24 mouse cellular contexts compared by ENCODE assay signal in genomic region chr8:111978147-111978546, GRCm38 (mm10). TPM values are rescaled to one million over a fixed set of nuclear protein-coding genes. Genes with fewer than 3 reads are reported as not detected.
DNase-seq lines count a peak whose midpoint lies in the region; ATAC-seq lines count a peak whose summit lies in the region.
"Had no signal": no experiment of that assay in that cellular context is flagged by ENCODE, and none has a peak within 500 bp of the region (broad histone marks: within the 10 kb centered on the region; RNA-seq: fewer than 3 reads in every experiment).

No protein-coding gene starts in this region.

- H3K9ac ChIP-seq in hindbrain, embryonic 13.5 days = 0 out of 2 replicates have a peak overlapping the region, but pooled peaks have one; percentile 5
- H3K9ac ChIP-seq: limb, embryonic 13.5 days; lung, embryonic 14.5 days; neural tube, embryonic 15.5 days had no signal

- no peak overlapping the region for H3K4me2 ChIP-seq in hindbrain, embryonic 13.5 days
- H3K4me2 ChIP-seq: heart, embryonic 11.5 days; limb, embryonic 13.5 days; lung, embryonic 14.5 days; neural tube, embryonic 15.5 days had no signal

- no peak for DNase-seq in hindbrain, embryonic 10.5 days (ENCODE audit: low spot score)
- DNase-seq in layer of hippocampus, postnatal 10 days (ENCODE audit: low spot score in 2 of 2) = peak; percentile 40 to 45
- no peak for DNase-seq in layer of hippocampus, adult 8-10 months (ENCODE audit: low spot score in 2 of 2)
- DNase-seq in urinary bladder, postnatal 14 days (ENCODE audit: low spot score) = peak; percentile 18
- no peak for DNase-seq in urinary bladder, postnatal 25 days (ENCODE audit: low spot score)
- no peak for DNase-seq in thymus, postnatal 25 days
- DNase-seq in thymus, postnatal 36 days = no peak
- DNase-seq: adrenal gland, postnatal 14 days; cerebellum, adult 9-11 months; gastrocnemius, postnatal 10 days; kidney, adult 8-10 months; layer of hippocampus, postnatal 36 days; lung, embryonic 14.5 days; right cerebral cortex, adult 18-20 months; right cerebral cortex, postnatal 4 days; thymus, postnatal 14 days had no signal

- no peaks in the 10 kb centered on the region for H3K9me3 ChIP-seq in hindbrain, embryonic 13.5 days
- peaks cover 12% of the 10 kb centered on the region for H3K9me3 ChIP-seq in hindbrain, embryonic 10.5 days
- H3K9me3 ChIP-seq: neural tube, embryonic 15.5 days had no signal

- H3K4me3 ChIP-seq in hindbrain, embryonic 13.5 days = no peak overlapping the region
- no peak overlapping the region for H3K4me3 ChIP-seq in hindbrain, embryonic 10.5 days
- H3K4me3 ChIP-seq: forebrain, embryonic 10.5 days; limb, embryonic 13.5 days; neural tube, embryonic 15.5 days had no signal

- H3K27ac ChIP-seq in hindbrain, embryonic 13.5 days = no peak overlapping the region
- H3K27ac ChIP-seq in hindbrain, embryonic 10.5 days = no peak overlapping the region
- H3K27ac ChIP-seq: forebrain, embryonic 10.5 days; limb, embryonic 13.5 days; neural tube, embryonic 15.5 days had no signal

- peaks cover 57% of the 10 kb centered on the region for H3K36me3 ChIP-seq in hindbrain, embryonic 13.5 days
- peaks cover 96% of the 10 kb centered on the region for H3K36me3 ChIP-seq in hindbrain, embryonic 10.5 days

- H3K4me1 ChIP-seq in hindbrain, embryonic 13.5 days (replicated peaks) = no peaks in the 10 kb centered on the region
- H3K4me1 ChIP-seq in hindbrain, embryonic 10.5 days (replicated peaks) = no peaks in the 10 kb centered on the region
- H3K4me1 ChIP-seq: forebrain, embryonic 10.5 days; limb, embryonic 13.5 days; neural tube, embryonic 15.5 days had no signal

- WGBS in hindbrain, embryonic 13.5 days = 80% methylated on average over 10 of the region's 10 CpGs
- 84% methylated on average over 10 of the region's 10 CpGs for WGBS in hindbrain, embryonic 10.5 days

- no peaks in the 10 kb centered on the region for H3K27me3 ChIP-seq in hindbrain, embryonic 13.5 days
- no peaks in the 10 kb centered on the region for H3K27me3 ChIP-seq in hindbrain, embryonic 10.5 days (ENCODE audit: insufficient read depth, poor library complexity, severe bottlenecking)
- H3K27me3 ChIP-seq: limb, embryonic 13.5 days; neural tube, embryonic 15.5 days had no signal

- no peak for ATAC-seq in hindbrain, embryonic 13.5 days (ENCODE audit: low FRiP score)
- ATAC-seq: CD4-positive, CD25-positive, alpha-beta regulatory T cell, adult 4 months; forebrain, embryonic 16.5 days had no signal

RNA-seq across cellular contexts. Expression of gene Adat1, which starts 14.0 kb away (rescaled TPM):
- 8.1 and 8.5 TPM in 2 replicates for polyA plus RNA-seq in hindbrain, embryonic 13.5 days (2015; fragmentation: Nextera tagmentation; extraction: Ambion mirVana)
- 12.1 and 15.5 TPM in 2 replicates for polyA plus RNA-seq in hindbrain, embryonic 10.5 days (2016; fragmentation: Nextera tagmentation; extraction: Ambion mirVana)
- total RNA-seq in layer of hippocampus, postnatal 10 days (2021) = 1 to 10 TPM; 5.0 to 5.2 TPM
- total RNA-seq in layer of hippocampus, adult 8-10 months (2022) = 1 to 10 TPM; 4.9 to 8.8 (median 7.5) TPM

RNA-seq across cellular contexts. Expression of gene Kars, which starts 33.0 kb away (rescaled TPM):
- 171 and 172 TPM in 2 replicates for polyA plus RNA-seq in hindbrain, embryonic 13.5 days (2015; fragmentation: Nextera tagmentation; extraction: Ambion mirVana)
- polyA plus RNA-seq in hindbrain, embryonic 10.5 days (2016; fragmentation: Nextera tagmentation; extraction: Ambion mirVana) = 216 and 246 TPM in 2 replicates
- total RNA-seq in layer of hippocampus, postnatal 10 days (2021) = 10 to 100 TPM; 83.3 to 96.7 TPM
- 10 to 100 TPM; 77.6 to 80.4 (median 78.2) TPM for total RNA-seq in layer of hippocampus, adult 8-10 months (2022)

RNA-seq across cellular contexts. Expression of gene Terf2ip, which starts 33.1 kb away (rescaled TPM):
- 56.4 and 58.0 TPM in 2 replicates for polyA plus RNA-seq in hindbrain, embryonic 13.5 days (2015; fragmentation: Nextera tagmentation; extraction: Ambion mirVana)
- polyA plus RNA-seq in hindbrain, embryonic 10.5 days (2016; fragmentation: Nextera tagmentation; extraction: Ambion mirVana) = 29.6 and 34.8 TPM in 2 replicates
- total RNA-seq in layer of hippocampus, postnatal 10 days (2021) = 10 to 100 TPM; 37.1 to 37.9 TPM
- total RNA-seq in layer of hippocampus, adult 8-10 months (2022) = 10 to 100 TPM; 36.7 to 43.2 (median 39.2) TPM

RNA-seq across cellular contexts. Expression of gene Gm6793, which starts 36.7 kb away (rescaled TPM):
- 0.54 and 0.82 TPM in 2 replicates for polyA plus RNA-seq in hindbrain, embryonic 13.5 days (2015; fragmentation: Nextera tagmentation; extraction: Ambion mirVana)
- 0.46 and 0.85 TPM in 2 replicates for polyA plus RNA-seq in hindbrain, embryonic 10.5 days (2016; fragmentation: Nextera tagmentation; extraction: Ambion mirVana)
- total RNA-seq in layer of hippocampus, postnatal 10 days (2021) = not detected
- not detected for total RNA-seq in layer of hippocampus, adult 8-10 months (2022)
- total RNA-seq: adrenal gland, postnatal 14 days; gastrocnemius, postnatal 10 days; layer of hippocampus, postnatal 36 days had no signal
- polyA plus RNA-seq: large intestine, adult 2 months had no signal

RNA-seq across cellular contexts. Expression of gene Gabarapl2, which starts 37.6 kb away (rescaled TPM):
- 472 and 492 TPM in 2 replicates for polyA plus RNA-seq in hindbrain, embryonic 13.5 days (2015; fragmentation: Nextera tagmentation; extraction: Ambion mirVana)
- polyA plus RNA-seq in hindbrain, embryonic 10.5 days (2016; fragmentation: Nextera tagmentation; extraction: Ambion mirVana) = 235 and 314 TPM in 2 replicates
- total RNA-seq in layer of hippocampus, postnatal 10 days (2021) = 100 to 1,000 TPM; 193 to 198 TPM
- total RNA-seq in layer of hippocampus, adult 8-10 months (2022) = 100 to 1,000 TPM; 204 to 223 (median 217) TPM

Comparison
In these comparisons a context has a peak if more than half of its experiments do, and no peak if none do; other contexts are left out.
1. DNase-seq: peak in layer of hippocampus, postnatal 10 days (2 of 2) and urinary bladder, postnatal 14 days (single experiment); none in hindbrain, embryonic 10.5 days (single experiment), layer of hippocampus, adult 8-10 months (0 of 2), urinary bladder, postnatal 25 days (single experiment), thymus, postnatal 25 days (single experiment) and thymus, postnatal 36 days (0 of 2).